Mouse (Mus musculus): ENCODE measurements at regions not wholly inside any gene's neighbourhood (a gene's known extent, or its start where the extent isn't known, plus 50 kb on each side); places are given as distances from the start of the nearest gene placed in this dataset.
A peak's percentile ranks its signal among the peaks of the same experiment; 100 is the strongest.

GRCm38 (mm10) chr15:39998063-39998462 is 136.1 kb upstream of the 9330182O14Rik start:
- no peak for DNase-seq (ENCODE audit: low spot score in 2 of 2)

- no peak for DNase-seq (ENCODE audit: low spot score in 2 of 2)
These were observed 134.1 kb upstream of the 9330182O14Rik start for GRCm38 (mm10) chr15:40000022-40000421.

- DNase-seq (ENCODE audit: low spot score in 2 of 2), result no peak
These were observed 129.1 kb upstream of the 9330182O14Rik start for GRCm38 (mm10) chr15:40005096-40005495.

GRCm38 (mm10) chr15:40007844-40008243 is 126.3 kb upstream of the 9330182O14Rik start:
- DNase-seq (ENCODE audit: low spot score in 2 of 2), result no peak

GRCm38 (mm10) chr15:40013833-40014232 is 120.3 kb upstream of the 9330182O14Rik start:
- DNase-seq (ENCODE audit: low spot score in 2 of 2), result no peak

- DNase-seq (ENCODE audit: low spot score in 2 of 2), result no peak
These were observed 117.1 kb upstream of the 9330182O14Rik start for GRCm38 (mm10) chr15:40017019-40017418.

GRCm38 (mm10) chr15:40017597-40017996 is 116.6 kb upstream of the 9330182O14Rik start:
- no peak for DNase-seq (ENCODE audit: low spot score in 2 of 2)

- peak; percentile 3 to 5 for DNase-seq (ENCODE audit: low spot score in 2 of 2)
These were observed 115.9 kb upstream of the 9330182O14Rik start for GRCm38 (mm10) chr15:40018047-40018791.

- no peak for DNase-seq (ENCODE audit: low spot score in 2 of 2)
These were observed 115.4 kb upstream of the 9330182O14Rik start for GRCm38 (mm10) chr15:40018792-40019151.

- DNase-seq (ENCODE audit: low spot score in 2 of 2), result no peak
These were observed 114.9 kb upstream of the 9330182O14Rik start for GRCm38 (mm10) chr15:40019226-40019625.

GRCm38 (mm10) chr15:40020097-40020496 is 114.1 kb upstream of the 9330182O14Rik start:
- no peak for DNase-seq (ENCODE audit: low spot score in 2 of 2)

GRCm38 (mm10) chr15:40020646-40021045 is 113.5 kb upstream of the 9330182O14Rik start:
- no peak for DNase-seq (ENCODE audit: low spot score in 2 of 2)

GRCm38 (mm10) chr15:40023195-40023594 is 111.0 kb upstream of the 9330182O14Rik start:
- no peak for DNase-seq (ENCODE audit: low spot score in 2 of 2)

- no peak for DNase-seq (ENCODE audit: low spot score in 2 of 2)
These were observed 102.1 kb upstream of the 9330182O14Rik start for GRCm38 (mm10) chr15:40032088-40032487.

- DNase-seq (ENCODE audit: low spot score in 2 of 2), result no peak
These were observed 98.0 kb upstream of the 9330182O14Rik start for GRCm38 (mm10) chr15:40036181-40036580.

GRCm38 (mm10) chr15:40037266-40037665 is 96.9 kb upstream of the 9330182O14Rik start:
- DNase-seq (ENCODE audit: low spot score in 2 of 2), result peak; percentile 28 to 68

- DNase-seq (ENCODE audit: low spot score in 2 of 2), result no peak
These were observed 87.9 kb upstream of the 9330182O14Rik start for GRCm38 (mm10) chr15:40046219-40046618.

GRCm38 (mm10) chr15:40047100-40047499 is 87.1 kb upstream of the 9330182O14Rik start:
- DNase-seq (ENCODE audit: low spot score in 2 of 2), result no peak

- no peak for DNase-seq (ENCODE audit: low spot score in 2 of 2)
These were observed 66.1 kb upstream of the 9330182O14Rik start for GRCm38 (mm10) chr15:40068051-40068450.

- DNase-seq (ENCODE audit: low spot score in 2 of 2), result peak; percentile 19 to 29
These were observed 58.8 kb upstream of the 9330182O14Rik start for GRCm38 (mm10) chr15:40075334-40075893.

- no peak for DNase-seq (ENCODE audit: low spot score in 2 of 2)
These were observed 54.3 kb upstream of the 9330182O14Rik start for GRCm38 (mm10) chr15:40079872-40080271.
